Mouse (Mus musculus) c-Kit-positive CD71-positive TER-119-positive erythroid progenitor cells, embryonic 14.5 days (primary cell): Measurements from ENCODE around the gene Kbtbd12.

Experiments used
- DNase-seq: peaks from one replicate; pipeline ENCODE4 v3.0.0-alpha.2; 2013; ENCODE audit warnings: low spot score

The Kbtbd12 gene

DNA sequence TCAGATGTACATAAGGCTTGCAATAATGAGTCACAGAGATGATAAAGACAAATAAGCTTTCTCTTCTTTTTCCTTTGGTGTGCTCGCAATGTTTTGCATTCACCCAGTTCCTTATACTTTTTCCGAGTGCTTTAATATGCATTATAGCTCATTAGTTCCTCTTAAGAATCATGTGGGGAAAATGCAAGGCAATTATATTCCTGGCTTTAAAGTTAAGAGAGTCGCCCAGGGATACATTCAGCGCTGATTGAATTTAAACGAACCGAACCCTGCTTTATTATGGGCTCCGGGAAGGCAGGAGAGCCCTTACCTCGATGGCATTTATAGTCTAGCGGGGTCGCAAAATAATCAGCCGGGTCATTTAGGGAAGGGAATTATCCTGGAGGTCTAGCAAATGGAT is 10.8 kb downstream of the Kbtbd12 start:
- no peak for DNase-seq

DNA sequence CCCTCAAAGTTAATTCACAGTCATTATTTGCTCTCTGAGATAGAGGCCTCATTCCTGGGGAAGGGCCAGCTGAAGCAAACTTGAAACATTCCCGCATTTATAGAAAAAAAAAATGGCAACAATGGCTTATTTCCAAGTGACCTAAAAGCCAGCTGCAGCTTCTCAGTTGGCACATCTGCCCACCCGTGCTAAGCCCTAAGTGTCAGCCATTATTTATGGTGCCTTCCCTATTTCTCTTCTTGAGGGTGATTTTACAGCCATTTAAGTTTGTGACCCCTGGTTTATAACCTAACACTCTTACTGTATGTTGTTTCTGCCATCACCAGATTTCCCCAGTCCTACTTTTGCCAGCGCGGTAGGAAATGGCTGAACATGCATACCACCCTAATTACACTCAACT is 11.3 kb downstream of the Kbtbd12 start:
- DNase-seq, result no peak

DNA sequence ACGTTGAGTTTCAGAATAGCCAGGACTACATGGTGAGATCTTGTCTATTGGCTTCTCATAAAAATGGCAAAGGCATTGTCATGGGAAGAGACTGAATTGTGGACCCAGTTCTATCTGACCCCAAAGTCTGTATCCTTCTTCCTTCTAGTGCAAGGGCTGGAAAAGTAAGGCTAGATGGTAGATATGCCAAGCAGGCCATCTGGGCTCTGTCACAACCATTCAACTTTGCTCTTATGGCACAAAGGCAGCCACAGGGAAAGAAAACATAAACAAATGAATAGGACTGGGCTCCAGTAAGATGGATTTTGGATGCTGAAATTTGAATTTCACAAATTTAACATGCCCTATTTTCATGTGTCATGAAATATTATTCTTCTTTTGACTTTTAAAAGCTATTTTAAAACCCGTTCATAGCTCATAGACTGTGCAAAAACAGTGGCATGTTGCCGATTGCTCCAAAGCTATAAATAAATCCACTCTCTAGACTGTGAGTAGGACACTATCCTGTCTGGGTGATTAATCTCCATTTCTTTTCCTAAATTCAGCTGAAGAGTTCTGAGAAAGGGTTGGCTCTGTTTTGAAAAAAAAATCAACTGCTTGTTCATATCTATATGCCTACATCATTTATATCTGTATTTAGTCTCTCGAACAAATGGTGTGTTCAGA is 15.8 kb downstream of the Kbtbd12 start:
- DNase-seq, result no peak

DNA sequence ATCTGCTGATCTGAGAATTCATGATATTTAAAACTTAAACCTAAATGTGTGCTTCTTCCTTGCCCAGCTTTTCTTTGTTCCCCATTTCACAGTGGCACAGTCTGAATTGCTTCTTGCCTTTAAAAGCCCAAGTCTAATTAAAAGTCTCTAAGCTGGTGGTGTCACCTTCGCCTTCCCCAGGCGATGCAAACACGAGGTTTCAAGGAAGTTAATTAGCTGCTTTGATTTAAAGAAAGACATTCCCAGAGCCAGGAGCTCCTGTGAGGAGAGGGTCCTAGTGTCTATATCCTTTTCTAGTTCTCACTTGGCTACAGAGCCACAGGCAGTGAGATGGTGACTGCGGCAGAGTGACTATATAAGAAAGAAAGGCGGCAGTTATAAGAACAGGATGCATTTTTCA is 18.2 kb downstream of the Kbtbd12 start:
- DNase-seq, result no peak

DNA sequence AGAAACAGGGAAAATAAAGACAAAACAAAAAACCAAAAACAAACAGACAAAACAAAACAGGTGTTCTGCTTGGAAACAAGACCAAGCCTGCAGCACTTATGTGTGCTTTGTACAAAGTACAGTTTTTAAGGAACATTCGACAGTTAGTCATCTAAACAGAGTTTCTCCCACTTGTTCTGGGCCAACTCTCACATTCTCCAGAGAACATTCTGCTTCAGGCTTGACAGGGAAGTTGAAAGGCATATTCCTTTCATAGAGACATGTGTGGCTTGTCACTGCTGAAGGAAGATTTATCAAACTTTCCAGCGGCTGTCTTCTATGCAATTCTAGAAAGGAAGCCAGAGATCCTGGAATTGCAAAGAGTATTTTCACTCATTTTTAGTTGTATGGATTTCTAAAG is 22.4 kb downstream of the Kbtbd12 start:
- no peak for DNase-seq

DNA sequence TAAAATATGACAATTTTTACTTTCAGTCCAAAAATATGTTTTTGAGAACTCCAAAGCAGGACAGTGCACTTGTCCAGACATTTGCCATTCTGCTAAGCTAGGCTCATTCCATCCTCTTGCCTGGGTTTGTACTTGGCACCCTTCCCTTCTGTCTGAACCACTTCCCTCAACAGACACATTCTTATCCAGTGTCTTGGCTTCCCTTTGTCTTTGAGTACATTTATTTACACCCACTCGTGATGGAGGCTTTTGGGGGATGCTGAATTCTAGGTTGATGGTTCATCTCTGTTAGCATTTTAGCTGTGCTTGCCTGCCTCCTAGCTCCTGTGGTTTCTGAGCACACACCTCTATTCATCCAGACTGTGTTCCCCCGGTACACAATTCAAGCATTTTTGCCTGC is 31.3 kb downstream of the Kbtbd12 start:
- no peak for DNase-seq

DNA sequence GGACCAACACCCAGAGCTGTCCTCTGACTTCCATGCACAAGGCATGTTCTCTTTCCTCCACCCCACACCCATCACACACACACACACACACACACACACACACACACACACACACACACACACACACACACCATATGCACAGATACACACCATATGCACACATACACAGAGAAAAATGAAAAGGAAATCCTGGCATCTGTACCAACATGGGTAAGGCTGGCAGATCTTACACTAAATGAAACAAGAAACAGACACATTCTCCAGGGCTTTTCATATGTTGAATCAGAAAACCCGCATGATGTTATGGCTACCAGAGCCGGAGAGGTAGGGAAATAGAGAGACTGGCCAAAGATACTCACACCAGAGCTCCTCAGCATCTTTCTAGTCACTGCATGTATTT is 32.0 kb downstream of the Kbtbd12 start:
- DNase-seq, result no peak

DNA sequence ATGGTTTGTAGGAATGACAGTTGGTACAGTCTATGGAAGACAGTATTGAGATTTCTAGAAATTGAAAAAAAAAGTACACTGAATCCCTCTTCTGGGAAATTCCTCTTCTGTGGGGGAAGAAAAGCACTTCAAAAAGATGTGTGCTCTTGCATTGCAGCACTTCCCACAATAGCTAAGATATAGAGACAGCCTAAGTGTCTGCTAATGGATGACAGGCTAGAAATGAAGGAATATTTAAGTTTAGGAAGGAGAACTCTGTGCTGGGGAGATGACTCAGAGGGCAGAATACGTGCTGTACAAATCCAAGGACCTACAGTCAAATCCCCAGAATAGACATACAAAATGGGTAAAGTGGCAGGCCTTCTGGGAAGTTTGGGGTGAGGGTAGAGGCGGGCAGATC is 32.5 kb downstream of the Kbtbd12 start:
- no peak for DNase-seq

DNA sequence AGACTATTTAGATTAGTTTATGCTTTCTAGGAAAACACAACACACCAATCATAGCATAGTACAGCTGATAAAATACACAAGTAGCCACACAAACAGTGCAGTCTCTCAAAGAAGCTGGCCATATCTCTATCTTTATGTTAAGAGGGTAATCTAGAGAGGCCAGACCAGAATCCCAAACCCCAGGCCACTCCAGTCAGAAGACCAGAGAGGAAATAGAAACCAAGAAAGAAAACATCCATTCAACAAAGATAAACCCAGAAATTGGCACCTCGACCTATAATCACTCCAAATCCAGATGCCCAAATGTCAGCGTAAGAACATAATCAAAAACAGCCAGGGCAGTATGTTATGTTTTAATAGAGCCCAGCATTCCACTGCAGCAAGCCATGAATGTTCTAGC is 41.6 kb downstream of the Kbtbd12 start:
- DNase-seq, result no peak

DNA sequence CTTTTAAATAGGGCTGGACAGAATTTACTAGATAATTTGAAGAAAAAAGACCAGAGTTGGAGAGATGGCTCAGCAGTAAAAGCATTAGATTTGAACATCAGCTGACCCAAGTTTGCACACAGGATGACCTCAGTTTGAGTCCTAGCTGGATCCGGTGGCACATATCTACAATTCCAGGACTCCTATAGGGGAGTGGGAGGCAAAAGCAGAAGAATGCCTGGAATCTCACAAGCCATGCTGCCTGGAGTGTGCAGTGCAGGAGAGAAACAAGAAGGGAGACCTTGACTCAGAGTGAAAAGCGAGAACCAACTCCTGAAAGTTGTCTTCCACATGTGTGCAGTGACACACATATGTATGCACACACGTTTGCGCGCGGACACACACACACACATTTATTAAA is 45.4 kb downstream of the Kbtbd12 start:
- DNase-seq, result no peak

DNA sequence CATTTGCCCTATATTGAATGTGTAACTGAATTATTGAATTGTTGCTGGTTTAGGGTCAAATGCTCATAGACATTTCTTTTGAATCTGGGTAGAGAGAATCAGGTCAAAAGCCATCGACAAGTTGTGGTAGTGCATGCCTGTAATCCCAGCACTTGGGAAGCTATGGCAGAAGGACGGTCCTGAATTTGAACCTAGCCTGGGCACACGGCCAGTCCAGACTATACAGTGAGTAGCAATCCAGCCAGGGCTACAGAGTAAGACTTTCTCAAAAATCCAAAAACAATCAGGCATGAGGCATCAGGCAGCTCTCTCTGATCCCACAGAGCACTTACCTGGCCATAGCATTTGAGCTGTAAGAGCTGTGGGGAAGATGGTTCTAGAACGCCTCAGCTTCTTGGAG is 47.5 kb downstream of the Kbtbd12 start:
- DNase-seq, result no peak

DNA sequence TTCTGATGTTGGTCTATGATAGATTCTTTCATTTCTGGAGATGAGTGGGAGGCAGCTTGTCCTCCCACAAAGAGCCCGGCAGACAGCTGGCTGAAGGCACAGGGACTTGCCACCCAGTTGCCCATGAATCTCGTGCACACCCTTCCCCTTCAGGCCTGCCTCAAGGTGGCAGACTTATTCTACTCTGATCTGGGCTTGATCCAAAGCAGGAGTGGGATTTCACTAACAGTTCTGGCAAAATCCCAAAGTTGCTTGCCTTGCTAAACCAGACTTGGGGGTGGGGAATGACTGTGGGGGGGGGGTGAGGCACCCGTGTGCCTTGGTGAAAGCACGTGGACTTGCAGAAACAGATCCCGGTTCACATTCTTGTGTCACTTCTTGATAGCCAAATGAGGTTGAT is 48.2 kb downstream of the Kbtbd12 start:
- DNase-seq, result no peak

DNA sequence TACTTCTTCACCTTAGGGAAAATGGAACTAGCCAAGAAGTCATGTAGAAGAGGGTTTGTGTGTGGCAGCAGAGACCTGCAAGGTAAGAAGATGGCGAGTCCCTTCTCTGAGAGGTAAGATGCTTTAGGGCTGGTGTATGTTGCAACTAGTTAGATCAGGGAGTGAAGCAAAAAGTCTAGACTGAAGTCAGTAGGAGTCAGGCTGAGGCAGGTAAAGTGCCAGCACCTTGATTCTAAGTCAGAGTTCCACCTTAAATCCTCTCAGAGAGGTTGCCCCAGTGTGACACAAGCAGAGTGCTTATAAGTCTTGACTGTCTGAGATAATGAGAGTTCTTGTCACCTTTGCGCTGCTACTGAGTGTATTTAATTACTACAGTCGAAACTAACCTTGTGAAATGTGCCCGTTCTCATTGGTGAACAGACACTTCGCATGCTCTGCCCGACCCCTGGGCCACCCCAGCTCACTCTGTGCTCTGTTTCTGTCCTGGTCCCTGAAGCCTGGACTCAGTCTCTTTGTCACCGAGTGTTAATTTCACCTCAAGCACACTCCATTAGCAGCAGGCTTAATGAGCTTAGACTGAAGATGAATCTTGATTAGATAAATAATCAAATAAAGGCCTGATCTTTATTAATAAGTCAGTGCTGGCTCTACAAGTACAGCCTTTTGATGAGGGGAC is 49.0 kb downstream of the Kbtbd12 start:
- DNase-seq, result no peak

DNA sequence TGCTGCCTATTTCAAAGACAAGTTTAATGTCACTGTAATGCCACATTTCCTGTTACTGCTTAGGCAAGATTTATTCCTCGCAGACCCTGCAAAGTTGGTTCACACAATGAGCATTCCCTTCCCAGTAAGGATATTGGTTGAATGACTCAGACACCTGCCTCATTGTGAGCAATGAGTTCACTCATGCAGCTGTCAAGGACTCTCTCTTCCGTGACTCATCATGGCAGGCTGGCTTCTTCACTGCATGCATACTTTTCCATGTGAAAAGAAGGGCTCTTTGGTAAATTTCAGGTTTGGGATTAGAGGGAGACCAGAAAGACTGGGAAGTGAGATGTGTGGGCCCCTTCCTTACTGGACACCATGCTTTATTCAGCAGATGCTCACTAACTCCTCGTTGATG is 50.7 kb downstream of the Kbtbd12 start:
- DNase-seq, result no peak

DNA sequence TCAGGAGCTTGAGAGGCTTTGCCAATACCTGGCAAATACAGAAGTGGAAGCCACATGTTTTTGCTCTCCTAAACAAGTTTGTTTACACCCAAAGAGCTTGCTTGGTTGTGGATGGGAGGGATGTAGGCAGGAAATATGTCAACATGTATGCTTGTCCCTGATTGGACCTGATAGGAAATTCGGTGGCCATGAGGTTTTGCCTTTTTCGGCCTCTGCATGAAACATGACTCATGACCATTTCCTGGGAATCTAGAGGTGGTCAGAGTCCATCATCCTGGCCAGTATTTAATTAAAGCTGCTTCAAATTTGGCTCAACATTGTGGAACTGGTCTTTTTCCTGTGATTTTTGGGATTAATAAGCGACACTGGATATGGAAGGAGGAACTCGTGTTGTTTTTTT is 53.8 kb downstream of the Kbtbd12 start:
- no peak for DNase-seq

DNA sequence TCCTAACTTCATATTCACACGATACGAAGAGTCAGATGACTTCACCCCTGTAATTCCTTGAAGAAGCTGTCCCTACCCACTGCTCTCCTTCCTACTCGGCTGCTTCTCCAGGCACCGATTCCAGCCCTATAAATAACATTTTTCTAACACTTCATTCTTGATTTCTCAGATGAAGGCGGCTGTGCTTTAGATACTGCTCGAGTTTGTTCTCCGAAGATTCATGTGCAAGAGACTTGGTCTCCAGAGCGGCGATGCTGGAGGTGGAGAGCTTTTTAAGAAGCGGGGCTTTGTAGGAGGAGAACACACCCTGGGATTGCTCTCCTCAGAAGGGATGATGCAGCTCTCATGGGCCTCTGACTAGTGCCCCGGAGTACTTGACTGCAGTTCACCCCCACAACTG is 61.3 kb downstream of the Kbtbd12 start:
- no peak for DNase-seq

DNA sequence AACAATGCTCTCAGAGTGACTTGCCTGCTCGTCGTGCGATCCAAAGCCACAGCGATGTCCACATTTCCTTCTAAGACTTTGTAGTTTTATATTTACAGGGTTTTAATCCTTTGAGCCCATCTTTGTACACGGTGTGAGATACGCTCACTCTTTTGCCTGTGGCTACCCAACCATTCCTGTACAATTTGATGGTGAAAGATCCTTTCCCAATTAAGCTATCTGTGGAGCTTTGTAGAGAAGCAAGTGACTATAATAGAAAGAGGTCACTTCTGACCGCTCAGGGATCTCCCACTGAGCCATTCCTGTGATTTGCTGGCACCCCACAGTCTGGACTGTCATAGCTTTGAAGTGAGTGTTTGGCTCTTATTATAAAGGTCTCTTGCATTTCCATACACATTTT is 71.1 kb downstream of the Kbtbd12 start:
- DNase-seq, result no peak

DNA sequence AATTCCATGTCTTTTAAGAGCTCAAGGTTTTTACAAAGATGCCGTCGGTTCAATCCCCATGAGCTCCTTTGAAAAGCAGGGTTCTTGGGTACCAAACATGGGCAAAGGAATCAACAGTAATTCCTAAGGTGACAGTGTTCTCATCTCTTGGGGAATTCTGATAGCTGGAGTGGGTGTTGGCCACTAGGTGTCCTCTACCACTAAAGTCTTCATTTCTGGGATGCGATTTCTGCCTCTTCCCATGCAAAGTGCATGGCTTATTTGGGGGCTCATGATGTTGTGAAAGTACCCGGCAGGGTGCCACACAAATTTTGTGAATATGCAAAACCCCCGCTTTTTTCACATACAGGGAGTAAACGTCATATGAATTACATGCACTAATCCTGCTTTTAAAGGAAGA is 72.7 kb downstream of the Kbtbd12 start:
- DNase-seq, result no peak

DNA sequence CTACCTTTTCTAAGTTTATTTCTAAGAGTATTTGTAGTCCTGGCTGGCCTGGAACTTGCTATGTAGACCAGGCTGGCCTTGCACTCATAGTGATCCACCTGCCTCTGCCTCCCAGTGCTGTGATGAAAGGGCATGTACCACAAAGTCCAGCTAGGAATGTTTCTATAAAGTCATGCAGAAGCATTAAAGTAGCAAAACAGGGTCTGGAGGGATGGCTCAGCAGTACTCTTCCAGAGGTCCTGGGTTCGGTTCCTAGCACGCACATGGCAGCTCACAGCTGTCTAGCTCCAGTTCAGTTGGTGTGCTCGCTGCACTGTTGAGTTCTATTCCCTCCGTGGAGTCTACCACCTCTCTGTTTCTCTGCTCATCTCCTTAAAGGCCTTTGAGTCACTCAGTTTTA is 77.6 kb downstream of the Kbtbd12 start:
- DNase-seq, result no peak

DNA sequence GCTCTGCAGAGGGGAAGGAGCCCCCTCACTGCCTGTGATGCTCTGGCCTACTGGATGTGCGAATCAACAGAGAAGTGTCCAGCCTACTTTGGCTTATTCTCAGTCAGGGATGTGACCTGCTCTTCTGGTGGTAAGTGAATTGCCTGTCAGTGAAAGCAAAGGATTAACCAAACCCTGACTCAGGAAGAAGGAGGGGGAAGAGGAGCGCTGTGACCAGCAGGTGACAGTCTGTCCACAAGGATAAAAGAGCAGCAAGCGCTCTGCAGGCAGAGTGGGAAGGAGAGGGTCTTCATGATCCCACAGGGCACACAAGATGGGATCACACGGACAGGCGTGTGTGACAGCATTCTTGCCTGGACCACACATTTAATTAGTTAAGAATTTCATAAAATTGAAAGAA is 78.1 kb downstream of the Kbtbd12 start:
- no peak for DNase-seq

DNA sequence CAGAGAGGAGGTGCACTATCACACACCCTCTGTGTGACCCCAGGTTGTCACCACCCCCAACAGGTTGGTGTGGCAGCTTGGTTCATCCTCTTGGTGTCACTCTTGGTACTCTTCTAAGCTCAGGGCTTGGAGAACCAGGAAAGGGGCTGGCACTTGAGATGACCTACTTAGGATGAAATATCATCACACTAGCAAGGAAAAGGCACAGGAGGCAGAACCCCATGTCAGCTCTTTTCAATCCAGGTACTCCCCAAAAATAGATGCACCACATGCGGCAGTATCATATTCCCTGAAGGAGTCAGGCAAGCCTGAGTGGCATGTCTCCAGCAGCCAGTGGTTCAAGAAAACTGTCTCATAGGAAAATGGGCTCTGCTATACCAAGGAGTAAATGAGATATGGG is 79.7 kb downstream of the Kbtbd12 start:
- DNase-seq, result no peak

DNA sequence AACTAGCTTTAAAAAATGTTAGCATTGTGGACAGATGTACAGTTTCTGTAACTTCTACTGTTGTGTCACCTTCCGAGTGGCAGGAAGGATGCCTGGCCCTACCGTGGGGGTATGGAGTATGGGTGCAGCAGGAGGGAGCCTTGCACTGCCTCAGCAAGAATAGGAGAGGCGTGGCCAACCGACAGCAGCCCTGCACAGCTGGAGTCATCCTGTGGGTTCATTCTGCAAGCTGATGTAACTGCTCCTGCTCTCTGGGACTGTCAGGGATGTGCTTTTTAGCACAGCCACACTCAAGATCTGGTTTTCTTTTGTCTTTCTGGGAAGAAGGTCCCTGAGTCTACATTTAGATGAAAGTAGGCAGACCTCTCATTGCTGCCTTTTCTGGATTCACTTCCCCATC is 80.2 kb downstream of the Kbtbd12 start:
- no peak for DNase-seq

DNA sequence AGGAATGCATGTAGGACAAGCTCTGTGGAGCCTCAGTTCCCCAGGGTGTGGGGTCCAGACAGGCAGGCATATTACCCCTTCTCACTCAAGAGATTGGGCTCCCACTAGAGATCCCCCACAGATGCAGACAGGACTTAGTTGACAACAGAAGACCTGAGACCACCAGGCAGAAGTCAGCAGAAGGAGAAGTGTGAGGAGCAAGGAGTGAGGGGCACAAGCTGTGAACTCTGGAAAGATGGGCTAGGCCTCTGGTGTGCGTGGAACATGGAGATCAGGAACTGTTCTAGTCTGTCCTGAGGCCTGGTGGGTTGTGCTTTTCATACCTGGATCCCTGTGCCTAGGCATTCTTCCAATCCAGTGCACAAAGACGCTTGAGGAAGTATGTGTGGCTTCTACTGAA is 87.8 kb downstream of the Kbtbd12 start:
- no peak for DNase-seq

DNA sequence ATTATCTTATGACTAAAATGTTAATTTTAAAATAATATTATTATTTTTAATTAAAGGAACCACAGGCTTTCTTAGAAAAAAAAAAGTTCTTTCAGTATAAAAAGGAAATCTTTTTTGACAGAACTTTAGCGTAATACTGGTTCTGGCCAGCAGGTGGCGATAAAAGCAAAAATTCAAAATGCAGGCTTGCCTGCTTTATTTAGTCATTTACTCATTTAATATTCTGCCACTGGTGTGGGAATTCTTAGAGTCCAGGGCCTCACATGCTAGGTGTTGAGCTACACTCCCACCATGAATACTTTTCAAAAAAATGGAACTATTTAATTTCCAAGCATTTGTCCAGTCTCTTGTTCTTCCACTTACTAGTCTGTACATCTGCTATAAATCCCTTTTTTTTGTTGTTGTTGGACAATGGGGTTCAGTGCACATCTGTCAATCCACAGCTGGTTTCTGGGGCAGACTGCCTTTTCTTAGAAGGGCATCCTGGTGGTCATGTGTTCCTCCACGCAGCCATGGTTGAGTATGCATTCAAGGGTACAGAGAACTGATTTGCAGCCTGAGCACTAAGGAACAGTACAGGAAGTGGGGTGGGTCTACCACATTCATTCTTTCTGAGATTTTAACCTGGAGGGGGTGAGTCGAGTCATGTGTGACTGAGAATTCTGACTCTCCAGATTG is 88.5 kb downstream of the Kbtbd12 start:
- DNase-seq, result peak; percentile 61
